Mouse (Mus musculus) brain, embryonic 18.5 days (tissue): Measurements from ENCODE around the gene Ntm.

ENCODE experiments used
- DNase-seq: peaks from one replicate; pipeline ENCODE4 v3.0.0-alpha.2; 2012; ENCODE audit warnings: low read depth, low spot score

The Ntm gene

GRCm38 (mm10) chr9:29661468-29662145, 301.3 kb downstream of the Ntm start:
- DNase-seq, result peak; percentile 47

- no peak for DNase-seq
Observed at GRCm38 (mm10) chr9:29660059-29660613, 302.8 kb downstream of the Ntm start.

GRCm38 (mm10) chr9:29657761-29658465, 305.0 kb downstream of the Ntm start:
- no peak for DNase-seq

DNA sequence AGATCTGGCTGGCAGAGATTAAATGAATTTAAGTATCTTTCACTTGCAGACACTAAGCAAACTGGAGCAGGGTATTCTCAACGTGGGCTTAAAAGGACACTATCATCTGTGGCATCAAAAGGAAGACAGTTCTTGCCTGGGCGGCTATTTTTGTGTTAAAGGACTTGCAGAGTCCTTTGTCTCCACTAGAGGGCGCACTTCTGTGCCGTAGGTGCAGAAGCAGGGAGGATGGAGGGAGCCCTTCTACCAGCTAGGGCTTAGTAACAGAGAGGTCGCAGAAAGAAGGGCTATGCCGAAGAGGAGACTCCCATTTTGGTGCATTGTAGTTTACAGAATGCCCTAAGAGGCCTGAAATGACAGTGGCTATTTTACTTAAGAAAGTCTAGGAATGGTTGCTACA, 308.1 kb downstream of the Ntm start:
- no peak for DNase-seq

DNA sequence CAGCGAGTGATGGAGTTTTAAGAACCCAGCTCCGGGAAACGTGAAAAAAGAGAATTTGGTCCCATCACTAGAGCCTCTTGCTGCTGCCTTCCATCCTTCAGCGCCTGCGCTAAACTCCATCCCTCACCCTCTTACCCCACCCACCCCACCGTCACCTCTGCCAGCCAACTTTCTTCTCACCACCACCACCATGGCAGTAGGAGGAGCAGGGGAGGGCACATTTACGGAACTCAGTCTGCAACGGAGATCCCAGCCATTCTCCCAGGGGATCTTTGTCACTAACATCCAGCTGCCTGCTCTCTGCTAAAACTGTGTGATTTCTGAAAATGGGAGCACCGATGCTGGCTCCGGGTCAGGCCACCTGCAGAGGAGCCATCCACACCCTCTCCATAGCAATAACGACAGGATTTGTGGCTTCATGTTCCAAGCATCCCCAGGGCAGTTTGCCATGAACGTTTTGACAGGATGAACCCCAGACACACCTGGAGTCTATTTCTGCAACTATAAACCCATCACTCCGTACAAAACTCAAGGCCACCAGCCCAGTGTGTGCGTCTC, 309.2 kb downstream of the Ntm start:
- no peak for DNase-seq

- no peak for DNase-seq
Observed at GRCm38 (mm10) chr9:29652854-29653253, 310.1 kb downstream of the Ntm start.

GRCm38 (mm10) chr9:29651856-29652255, 311.1 kb downstream of the Ntm start:
- no peak for DNase-seq

DNA sequence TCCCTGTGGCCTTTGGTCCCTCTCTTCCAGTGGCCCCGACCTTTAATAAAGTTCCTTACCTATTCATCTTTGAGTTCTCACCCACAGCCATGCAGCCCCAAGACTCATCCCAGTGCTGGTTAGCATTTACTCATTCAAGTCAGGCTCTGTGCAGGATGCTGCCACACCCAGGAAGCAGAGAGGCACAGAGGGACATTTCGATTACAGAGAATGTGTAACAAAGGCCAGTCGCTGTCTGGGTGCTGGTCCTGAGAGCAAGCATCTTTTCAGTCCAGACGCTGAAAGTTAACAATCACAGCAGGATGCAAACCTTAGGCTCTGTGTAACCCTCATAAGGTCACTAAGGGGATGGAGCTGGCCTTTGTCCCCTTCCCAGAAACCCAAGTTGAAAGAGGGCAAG, 311.7 kb downstream of the Ntm start:
- no peak for DNase-seq

GRCm38 (mm10) chr9:29650679-29651078, 312.3 kb downstream of the Ntm start:
- DNase-seq, result no peak

GRCm38 (mm10) chr9:29650266-29650665, 312.7 kb downstream of the Ntm start:
- no peak for DNase-seq

- no peak for DNase-seq
Observed at GRCm38 (mm10) chr9:29648256-29648655, 314.7 kb downstream of the Ntm start.

DNA sequence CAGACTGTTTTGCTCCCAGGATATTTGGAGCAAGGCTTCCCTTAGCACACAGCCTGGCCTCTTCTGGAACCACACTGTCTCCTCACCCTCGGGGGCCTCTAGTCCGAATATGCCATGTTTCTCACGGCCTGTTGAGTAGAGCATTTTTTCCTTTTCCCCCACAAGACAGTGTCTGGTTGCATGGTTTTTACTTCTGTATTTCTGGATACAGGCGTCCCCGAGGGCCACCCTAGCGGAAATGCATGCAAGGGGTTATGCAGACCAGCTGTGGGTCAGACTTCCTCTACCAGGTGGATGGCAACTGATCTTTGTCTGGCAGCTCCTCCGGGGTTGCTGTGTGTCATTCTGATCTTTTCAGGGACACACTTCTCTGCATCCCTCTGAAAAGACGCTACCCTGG, 315.2 kb downstream of the Ntm start:
- DNase-seq, result no peak

GRCm38 (mm10) chr9:29645796-29646400, 317.0 kb downstream of the Ntm start:
- no peak for DNase-seq

GRCm38 (mm10) chr9:29642997-29643657, 319.8 kb downstream of the Ntm start:
- no peak for DNase-seq

- DNase-seq, result no peak
Observed at GRCm38 (mm10) chr9:29637335-29637734, 325.6 kb downstream of the Ntm start.

DNA sequence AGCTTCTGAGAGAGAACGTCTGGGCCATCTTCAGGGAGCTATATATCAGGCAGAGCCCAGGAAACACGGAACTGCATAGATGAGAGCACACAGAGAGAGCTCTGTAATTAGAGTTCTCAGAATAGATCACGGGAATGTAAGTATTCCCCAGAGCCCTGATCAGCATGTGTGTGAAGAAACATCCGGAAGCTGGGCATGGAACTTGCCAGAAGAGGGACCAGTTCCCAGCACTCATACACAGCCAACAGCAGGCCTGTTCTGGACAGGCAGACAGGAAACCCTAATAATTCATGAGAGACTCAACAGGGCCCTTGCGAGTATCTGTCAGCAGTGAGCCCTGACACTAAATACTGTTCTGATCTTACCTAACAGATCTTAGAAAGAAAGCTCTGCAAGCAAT, 345.8 kb downstream of the Ntm start:
- DNase-seq, result no peak

- no peak for DNase-seq
Observed at GRCm38 (mm10) chr9:29612020-29612612, 350.8 kb downstream of the Ntm start.

GRCm38 (mm10) chr9:29610867-29611266, 352.1 kb downstream of the Ntm start:
- DNase-seq, result no peak

- no peak for DNase-seq
Observed at GRCm38 (mm10) chr9:29597665-29598064, 365.3 kb downstream of the Ntm start.

- DNase-seq, result no peak
Observed at GRCm38 (mm10) chr9:29595321-29595720, 367.6 kb downstream of the Ntm start.

GRCm38 (mm10) chr9:29594537-29595294, 368.2 kb downstream of the Ntm start:
- DNase-seq, result no peak
